Mouse (Mus musculus) heart, postnatal 0 days (tissue): ENCODE measurements around the gene Zcchc9.

Experiments used
- CTCF ChIP-seq: IDR thresholded peaks from 2 replicates; pipeline ENCODE4 v1.5.1; 2016; ENCODE audit warnings: antibody characterized with exemption, control low read depth, low read depth
- EP300 ChIP-seq: IDR thresholded peaks from 2 replicates; pipeline ENCODE4 v1.6.1; 2016; ENCODE audit warnings: antibody characterized with exemption, low read depth

GRCm38 (mm10) chr13:91807874-91808575 lies 520 bp upstream of the Zcchc9 start:
- no peak for TF ChIP-seq CTCF
- TF ChIP-seq EP300, result no peak
